Mouse (Mus musculus): Measurements from ENCODE around the gene Zfhx3.

Zfhx3 gene

GRCm38 (mm10) chr8:108706848-108707541 lies 764.6 kb downstream of the Zfhx3 start:
- DNase-seq: no peak

- DNase-seq: no peak
Measured at GRCm38 (mm10) chr8:108707576-108708281, 765.3 kb downstream of the Zfhx3 start.

- DNase-seq: no peak
Measured at GRCm38 (mm10) chr8:108708833-108709387, 766.5 kb downstream of the Zfhx3 start.

GRCm38 (mm10) chr8:108709441-108709840 lies 767.0 kb downstream of the Zfhx3 start:
- DNase-seq: no peak

- no peak for DNase-seq
Measured at GRCm38 (mm10) chr8:108709928-108710606, 767.6 kb downstream of the Zfhx3 start.

- DNase-seq: no peak
Measured at GRCm38 (mm10) chr8:108710607-108711489, 768.4 kb downstream of the Zfhx3 start.

- no peak for DNase-seq
Measured at GRCm38 (mm10) chr8:108711490-108711793, 769.0 kb downstream of the Zfhx3 start.

- DNase-seq: no peak
Measured at GRCm38 (mm10) chr8:108712001-108712411, 769.6 kb downstream of the Zfhx3 start.

GRCm38 (mm10) chr8:108712607-108713006 lies 770.2 kb downstream of the Zfhx3 start:
- DNase-seq: no peak

GRCm38 (mm10) chr8:108713346-108714142 lies 771.1 kb downstream of the Zfhx3 start:
- DNase-seq: no peak

GRCm38 (mm10) chr8:108714143-108714635 lies 771.7 kb downstream of the Zfhx3 start:
- DNase-seq: no peak

GRCm38 (mm10) chr8:108714636-108715415 lies 772.4 kb downstream of the Zfhx3 start:
- peak; percentile 22 to 35 for DNase-seq

- no peak for DNase-seq
Measured at GRCm38 (mm10) chr8:108715416-108715948, 773.0 kb downstream of the Zfhx3 start.

- DNase-seq: no peak
Measured at GRCm38 (mm10) chr8:108716291-108716811, 773.9 kb downstream of the Zfhx3 start.

- DNase-seq: no peak
Measured at GRCm38 (mm10) chr8:108717545-108717944, 775.1 kb downstream of the Zfhx3 start.

- DNase-seq: no peak
Measured at GRCm38 (mm10) chr8:108718031-108718430, 775.6 kb downstream of the Zfhx3 start.

- no peak for DNase-seq
Measured at GRCm38 (mm10) chr8:108720840-108721239, 778.4 kb downstream of the Zfhx3 start.

- DNase-seq: peak; percentile 28 to 33
Measured at GRCm38 (mm10) chr8:108722671-108723513, 780.4 kb downstream of the Zfhx3 start.

GRCm38 (mm10) chr8:108723636-108724035 lies 781.2 kb downstream of the Zfhx3 start:
- no peak for DNase-seq
